Mouse (Mus musculus) heart, embryonic 10.5 days (tissue): ENCODE data around the gene Zfp51. TPM values are rescaled to one million over a fixed set of nuclear protein-coding genes. Genes with fewer than 3 reads are reported as not detected.
"Not testable (repeated sequence)": the region's sequence is repeated elsewhere in the genome, so short reads cannot be mapped to it uniquely, and the experiment has no call there.

Source experiments
- DNase-seq: peaks from one replicate; pipeline ENCODE4 v3.0.0-alpha.2; 2017; ENCODE audit warnings: low spot score
- H3K27ac ChIP-seq: fragments of 300-500 bp; sonication (generic); 2 replicates; pipeline ENCODE4 v1.5.1; 2016; ENCODE audit warnings: mild to moderate bottlenecking
- H3K27me3 ChIP-seq: fragments of 300-500 bp; sonication (generic); 2 replicates; pipeline ENCODE4 v1.6.1; 2016; ENCODE audit warnings: mild to moderate bottlenecking; ENCODE audit not compliant: poor library complexity, insufficient read depth, severe bottlenecking
- H3K36me3 ChIP-seq: fragments of 300-500 bp; sonication (generic); 2 replicates; pipeline ENCODE4 v1.6.1; 2016; ENCODE audit warnings: mild to moderate bottlenecking, moderate library complexity
- H3K4me1 ChIP-seq: fragments of 300-500 bp; sonication (generic); 2 replicates; pipeline ENCODE4 v1.6.1; 2016; ENCODE audit warnings: mild to moderate bottlenecking
- H3K4me3 ChIP-seq: fragments of 300-500 bp; sonication (generic); 2 replicates; pipeline ENCODE4 v1.5.1; 2016; ENCODE audit warnings: mild to moderate bottlenecking, moderate library complexity
- H3K9me3 ChIP-seq: fragments of 300-500 bp; sonication (generic); 2 replicates; pipeline ENCODE4 v1.6.1; 2016; ENCODE audit warnings: mild to moderate bottlenecking, moderate library complexity
- WGBS: fragments of 180-500 bp; shearing (Covaris S2); methylation state at CpG from one replicate; pipeline ENCODE4 v1.1.7; 2016; 5-methylcytosine and 5-hydroxymethylcytosine counted together
- polyA plus RNA-seq: library from polyadenylated mRNA; unstranded; fragments of >200 nt; fragmentation: Nextera tagmentation; extraction: Ambion mirVana; gene quantifications from 2 replicates; pipeline ENCODE4 v1.2.1, GENCODE M21; 2016

Gene Zfp51
- 13.2 and 14.1 TPM in 2 replicates for polyA plus RNA-seq

DNA sequence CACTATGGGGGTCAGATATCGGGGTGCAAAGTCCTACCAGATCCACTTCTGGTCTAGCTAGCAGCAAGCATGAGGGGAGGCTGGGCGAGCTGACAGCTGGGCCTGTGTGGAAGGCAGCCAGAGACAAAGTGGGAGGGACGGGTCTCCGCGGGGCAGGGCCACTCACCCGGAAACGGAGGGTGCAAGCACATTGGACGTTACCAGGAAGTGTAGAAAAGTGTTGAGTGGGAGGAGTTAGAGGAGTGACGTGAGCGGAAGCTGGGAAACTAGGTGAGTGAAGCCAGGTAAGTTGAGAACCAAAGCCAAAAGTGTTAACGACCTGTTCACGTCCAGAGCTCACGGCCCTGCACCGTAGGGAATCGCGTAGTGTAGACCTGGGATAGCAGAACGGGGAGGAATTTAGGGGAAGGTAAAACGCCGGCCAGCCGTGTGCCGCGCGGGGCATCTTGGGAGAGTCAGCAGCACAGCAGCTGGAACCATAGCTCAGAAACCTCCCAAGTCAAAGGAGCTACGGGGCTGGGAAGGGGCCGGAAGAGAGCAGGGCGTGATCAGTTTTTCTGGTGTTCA lies at the start of gene Zfp51:
Gene Zfp51, plus strand, starts transcription at position 237 of the 567 bp plus-strand sequence.
- peak; percentile 98 for DNase-seq
- WGBS = under 1% methylated on average over 26 of the region's 26 CpGs
- 0 out of 2 replicates have a peak, but pooled peaks cover 4% of the 10 kb centered on the region for H3K36me3 ChIP-seq

DNA sequence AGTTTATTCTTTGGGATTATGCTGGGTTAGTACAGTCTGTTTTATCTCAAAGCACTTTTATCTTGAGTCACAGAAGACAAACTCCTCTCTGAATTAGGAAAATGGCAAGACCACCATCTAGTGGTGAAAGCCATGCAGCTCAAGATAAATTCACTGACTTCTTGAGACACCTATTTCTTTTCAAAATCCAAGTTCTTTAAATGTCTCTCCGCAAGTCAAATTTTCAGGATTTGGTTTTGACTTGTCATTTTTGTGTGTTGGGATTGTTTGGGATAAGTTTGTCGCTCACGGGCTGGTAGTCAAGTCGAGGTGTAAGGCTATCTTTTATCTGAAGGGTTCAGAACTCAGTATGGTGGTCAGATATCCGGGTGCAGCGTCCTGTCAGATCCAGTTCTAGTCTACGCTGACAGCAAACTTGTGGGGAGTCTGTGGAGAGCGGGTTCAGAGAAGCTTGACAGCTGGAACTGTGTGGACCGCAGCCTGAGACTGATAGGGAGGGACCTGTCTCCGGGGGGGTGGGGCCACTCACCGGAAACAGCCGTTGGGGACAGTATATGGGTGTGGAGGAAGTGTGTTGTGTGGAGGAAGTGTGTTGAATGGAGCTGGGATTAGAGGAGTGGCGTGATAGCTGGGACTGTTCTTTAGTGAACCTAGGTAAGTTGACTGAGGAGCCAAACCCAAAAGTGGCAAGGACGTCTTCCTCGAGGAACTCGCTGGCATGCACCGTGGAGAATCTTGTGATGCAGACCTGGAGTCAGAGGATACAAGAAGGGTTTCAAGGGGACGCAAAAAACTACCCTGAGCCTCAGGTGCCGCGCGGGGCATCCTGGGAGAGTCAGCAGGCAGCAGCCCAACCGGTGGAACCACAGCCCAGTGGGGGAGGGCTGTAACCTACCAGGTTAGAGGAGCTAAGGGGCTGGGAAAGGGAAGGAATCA lies 27.2 kb upstream of the Zfp51 start, which contains the start of gene Zfp54:
Gene Zfp54, plus strand, starts transcription at position 564 of the 936 bp plus-strand sequence.
- Histone ChIP-seq H3K4me1 (peaks cover 6% of the 10 kb centered on the region), H3K9me3 (no peaks in the 10 kb centered on the region), H3K36me3 (no peaks in the 10 kb centered on the region), H3K27me3 (no peaks in the 10 kb centered on the region), H3K27ac (peak within 1 kb of the TSS; percentile 89), H3K4me3 (peak within 1 kb of the TSS; percentile 67)
- under 1% methylated on average over 22 of the region's 22 CpGs for WGBS
- peak; percentile 91 for DNase-seq

More for the DNA sequence above, at the start of gene Zfp51:
- Histone ChIP-seq H3K9me3 (no peaks in the 10 kb centered on the region), H3K27ac (peak within 1 kb of the TSS; percentile 88), H3K4me1 (peaks cover 6% of the 10 kb centered on the region; the same call in 1 of the 2 replicates), H3K27me3 (no peaks in the 10 kb centered on the region), H3K4me3 (peak within 1 kb of the TSS; percentile 73)

DNA sequence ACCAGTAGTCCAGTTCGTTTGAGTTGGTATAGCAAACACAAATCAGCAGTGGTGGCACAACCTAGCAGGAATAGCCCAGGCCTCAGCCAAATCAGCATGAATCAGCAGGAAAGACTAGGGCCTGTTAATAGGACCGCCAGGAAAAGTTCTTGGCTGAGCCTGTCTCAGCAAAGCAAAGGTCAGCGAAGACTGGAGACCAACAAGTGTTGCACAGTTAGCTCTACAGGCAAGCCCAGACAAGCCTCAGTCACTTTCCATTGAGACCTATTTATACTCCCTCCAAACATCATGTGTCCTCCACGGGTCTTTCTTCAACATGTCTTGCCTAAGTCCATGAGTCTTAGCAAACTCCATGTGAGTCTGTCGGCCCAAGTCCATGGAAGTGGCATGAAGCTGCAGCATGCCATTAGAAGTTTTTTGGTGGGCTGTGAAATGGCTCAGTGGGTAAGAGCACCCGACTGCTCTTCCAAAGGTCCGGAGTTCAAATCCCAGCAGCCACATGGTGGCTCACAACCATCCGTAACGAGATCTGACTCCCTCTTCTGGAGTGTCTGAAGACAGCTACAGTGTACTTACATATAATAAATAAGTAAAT lies 11.3 kb upstream of the Zfp51 start:
- WGBS = 77% methylated on average over 9 of the region's 9 CpGs

DNA sequence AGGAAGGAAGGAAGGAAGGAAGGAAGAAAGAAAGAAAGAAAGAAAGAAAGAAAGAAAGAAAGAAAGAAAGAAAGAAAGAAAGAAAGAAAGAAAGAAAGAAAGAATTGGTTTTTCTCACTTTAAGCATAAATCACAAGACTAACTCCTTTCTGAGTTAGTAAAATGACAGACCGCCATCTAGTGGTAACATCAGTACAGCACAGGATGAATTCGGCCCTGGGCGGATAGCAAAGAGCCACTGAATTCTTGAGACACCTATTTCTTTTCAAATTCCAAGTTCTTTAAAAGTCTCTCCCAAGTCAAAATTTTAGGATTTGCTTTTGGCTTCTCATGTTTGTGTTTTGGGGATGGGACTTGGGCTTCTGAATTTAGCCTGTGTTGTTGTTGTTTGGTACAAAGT lies 505 bp upstream of the Zfp51 start:
- peak overlapping the region; percentile 88 for H3K27ac ChIP-seq
- under 1% methylated on average over 3 of the region's 3 CpGs for WGBS
- peak; percentile 78 for DNase-seq

More for the DNA sequence above, 11.3 kb upstream of the Zfp51 start:
- not testable (repeated sequence) for H3K27ac ChIP-seq, DNase-seq, H3K9me3 ChIP-seq, H3K4me3 ChIP-seq, H3K4me1 ChIP-seq, H3K27me3 ChIP-seq, H3K36me3 ChIP-seq

DNA sequence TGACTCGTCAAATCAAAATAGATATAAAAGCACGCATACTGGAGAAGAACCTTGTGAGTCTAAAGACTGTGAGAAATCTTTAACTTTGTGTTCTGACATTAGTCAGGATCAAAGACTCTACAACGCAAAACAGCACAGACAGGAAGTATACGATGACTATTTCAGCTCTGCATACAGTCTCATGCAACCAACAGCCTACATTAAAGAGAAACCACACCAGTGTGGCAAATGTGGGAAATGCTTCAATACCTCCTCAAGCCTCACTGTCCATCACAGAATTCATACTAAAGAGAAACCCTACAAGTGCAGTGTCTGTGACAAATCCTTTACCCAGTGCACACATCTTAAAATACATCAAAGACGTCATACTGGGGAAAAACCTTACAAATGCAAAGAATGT lies 13.4 kb downstream of the Zfp51 start:
- Histone ChIP-seq H3K4me3 (no peak overlapping the region), H3K27me3 (no peaks in the 10 kb centered on the region), H3K9me3 (no peaks in the 10 kb centered on the region), H3K36me3 (peaks cover 53% of the 10 kb centered on the region), H3K27ac (no peak overlapping the region), H3K4me1 (no peaks in the 10 kb centered on the region)
- WGBS = 90% methylated on average over 5 of the region's 5 CpGs
- no peak for DNase-seq

More for the DNA sequence above, 505 bp upstream of the Zfp51 start:
- H3K9me3 ChIP-seq = no peaks in the 10 kb centered on the region
- H3K36me3 ChIP-seq = 0 out of 2 replicates have a peak, but pooled peaks cover 4% of the 10 kb centered on the region
- H3K27me3 ChIP-seq = no peaks in the 10 kb centered on the region
- H3K4me3 ChIP-seq = peak overlapping the region; percentile 73
- peaks cover 6% of the 10 kb centered on the region; the same call in 1 of the 2 replicates for H3K4me1 ChIP-seq

DNA sequence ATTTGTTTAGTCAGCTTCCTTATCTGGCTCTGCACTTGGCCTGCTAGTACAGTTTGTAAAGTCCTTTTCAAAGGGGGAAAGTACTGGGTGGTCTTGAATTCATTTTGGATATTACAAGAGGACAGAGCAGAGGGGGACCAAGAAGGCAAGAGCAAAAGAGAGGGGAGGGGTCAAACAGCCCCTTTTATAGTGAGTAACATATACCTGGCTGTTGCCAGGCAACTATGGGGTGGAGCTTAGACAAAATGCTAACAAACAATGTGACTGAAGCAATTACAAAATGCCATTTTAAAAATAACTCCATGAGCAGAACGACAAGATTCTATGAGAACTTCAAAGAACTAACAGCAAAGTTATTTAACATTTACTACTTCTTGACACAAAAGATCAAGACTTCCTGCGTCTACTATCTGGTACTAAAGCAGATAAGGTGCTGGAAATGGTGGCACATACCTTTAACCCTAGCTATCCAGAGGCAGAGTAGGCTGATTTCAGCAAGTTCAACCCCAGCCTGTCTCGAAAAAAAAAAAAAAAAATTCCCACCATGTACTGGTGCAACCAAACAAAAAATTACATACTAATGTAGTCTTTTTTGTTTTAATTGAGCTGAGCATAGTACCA lies 22.0 kb downstream of the Zfp51 start:
- Histone ChIP-seq H3K9me3 (no peaks in the 10 kb centered on the region), H3K4me1 (peaks cover 12% of the 10 kb centered on the region; the same call in 1 of the 2 replicates), H3K36me3 (no peaks in the 10 kb centered on the region), H3K4me3 (no peak overlapping the region), H3K27me3 (no peaks in the 10 kb centered on the region), H3K27ac (no peak overlapping the region)
- DNase-seq = no peak
- 46% methylated on average over 3 of the region's 3 CpGs for WGBS

DNA sequence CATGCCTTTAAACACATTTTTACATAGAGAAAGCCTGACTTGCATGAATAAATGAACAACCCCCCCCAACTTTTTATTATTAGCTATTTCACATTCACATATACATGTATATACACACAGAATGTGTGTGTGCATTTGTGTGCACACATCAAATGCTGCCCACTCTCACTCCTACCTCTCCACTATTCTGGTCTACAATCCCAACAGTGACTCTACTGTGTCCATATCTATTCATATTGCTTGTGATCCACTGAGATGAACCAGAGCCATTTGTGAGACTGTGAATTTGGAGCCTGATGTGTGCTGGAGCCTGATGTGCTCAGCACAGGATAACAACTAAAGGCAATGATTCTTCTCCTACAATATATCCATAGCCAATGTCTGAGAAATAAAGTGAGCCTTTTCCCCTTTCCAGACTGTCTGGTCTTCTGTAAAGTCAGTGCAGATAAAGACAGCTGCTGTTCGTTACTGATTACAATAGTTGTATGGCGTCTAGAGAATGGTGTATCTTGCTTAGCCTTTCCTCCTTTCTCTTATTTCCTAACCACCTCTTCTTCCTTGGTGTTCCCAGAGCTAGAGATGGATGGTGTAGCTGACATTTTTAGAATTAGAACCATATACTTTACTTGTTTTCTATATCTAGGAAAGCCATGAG lies 22.6 kb downstream of the Zfp51 start:
- H3K36me3 ChIP-seq = no peaks in the 10 kb centered on the region
- H3K9me3 ChIP-seq = no peaks in the 10 kb centered on the region
- 41% methylated on average over 2 of the region's 2 CpGs for whole genome bisulfite sequencing
- H3K4me1 ChIP-seq = peaks cover 12% of the 10 kb centered on the region; the same call in 1 of the 2 replicates
- H3K27me3 ChIP-seq = no peaks in the 10 kb centered on the region
- H3K4me3 ChIP-seq = no peak overlapping the region
- no peak for DNase-seq
- H3K27ac ChIP-seq = no peak overlapping the region

DNA sequence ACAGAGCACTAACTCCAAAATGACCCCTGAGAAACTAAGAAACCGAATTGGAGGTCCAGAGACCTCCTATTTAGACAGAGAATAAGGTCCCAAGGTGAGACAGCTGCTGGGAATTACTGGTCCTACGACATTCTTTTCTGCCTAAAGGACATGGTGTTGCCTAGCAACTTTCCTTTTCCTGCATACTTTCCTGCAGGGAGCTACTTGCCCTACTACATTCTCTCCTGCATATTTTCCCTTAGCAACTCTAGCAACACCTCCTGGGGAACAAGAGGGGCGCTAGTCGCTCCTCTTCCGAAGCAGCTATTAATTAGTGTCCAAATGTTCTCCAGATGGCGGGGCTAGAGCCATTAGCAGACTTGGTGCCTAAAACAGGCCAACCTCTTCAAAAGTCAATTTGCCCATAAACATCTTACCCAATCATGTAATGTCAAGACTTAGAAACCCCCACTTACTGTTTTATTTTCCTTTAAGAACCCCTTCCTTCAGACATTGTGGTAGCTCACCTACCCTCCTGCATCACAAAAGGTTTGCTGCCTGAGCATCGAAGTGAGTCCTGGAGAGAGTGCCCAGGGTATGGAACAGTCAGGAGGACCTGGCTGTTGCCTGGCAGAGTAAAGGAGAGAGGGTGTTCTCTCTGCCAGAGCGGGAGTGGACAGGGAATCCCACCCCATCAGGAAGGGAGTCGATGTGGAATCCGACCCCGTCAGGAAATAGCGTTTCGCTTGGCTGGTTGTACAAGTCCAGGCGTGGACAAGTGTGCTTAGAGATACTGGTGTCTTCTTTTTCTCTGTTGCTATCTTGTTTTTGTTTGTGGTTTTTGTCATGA lies 23.4 kb downstream of the Zfp51 start:
- 26% methylated on average over 14 of the region's 14 CpGs for WGBS
- no peaks in the 10 kb centered on the region for H3K27me3 ChIP-seq
- H3K4me1 ChIP-seq = peaks cover 12% of the 10 kb centered on the region; the same call in 1 of the 2 replicates
- no peak overlapping the region for H3K4me3 ChIP-seq
- no peaks in the 10 kb centered on the region for H3K9me3 ChIP-seq
- DNase-seq = no peak
- no peaks in the 10 kb centered on the region for H3K36me3 ChIP-seq
- H3K27ac ChIP-seq = no peak overlapping the region

DNA sequence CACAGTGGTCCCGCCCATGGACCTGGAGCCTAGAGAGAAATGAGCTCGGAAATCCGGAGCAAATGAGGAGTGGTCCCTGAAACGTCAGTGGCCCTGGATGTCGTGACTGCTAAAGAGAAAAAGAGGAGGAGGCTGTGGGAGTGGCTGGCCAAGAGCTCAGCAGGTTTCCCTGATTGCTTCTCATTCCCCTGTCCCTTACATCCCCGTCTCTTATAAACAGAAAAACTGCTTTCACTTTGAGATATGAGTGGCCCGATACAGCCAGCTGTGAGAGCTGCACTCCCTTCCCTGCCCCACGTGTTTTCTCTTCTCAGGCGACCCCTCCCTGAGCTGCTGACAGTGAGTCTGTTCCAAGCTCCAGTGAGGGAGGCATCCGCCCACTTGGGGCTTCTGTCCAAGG lies 24.6 kb downstream of the Zfp51 start:
- Histone ChIP-seq H3K4me3 (peak overlapping the region; percentile 24; the same call in 1 of the 2 replicates), H3K4me1 (peaks cover 12% of the 10 kb centered on the region; the same call in 1 of the 2 replicates)
- not testable (repeated sequence) for H3K27ac ChIP-seq, H3K36me3 ChIP-seq, H3K27me3 ChIP-seq, DNase-seq, H3K9me3 ChIP-seq
- WGBS = 11% methylated on average over 10 of the region's 10 CpGs

DNA sequence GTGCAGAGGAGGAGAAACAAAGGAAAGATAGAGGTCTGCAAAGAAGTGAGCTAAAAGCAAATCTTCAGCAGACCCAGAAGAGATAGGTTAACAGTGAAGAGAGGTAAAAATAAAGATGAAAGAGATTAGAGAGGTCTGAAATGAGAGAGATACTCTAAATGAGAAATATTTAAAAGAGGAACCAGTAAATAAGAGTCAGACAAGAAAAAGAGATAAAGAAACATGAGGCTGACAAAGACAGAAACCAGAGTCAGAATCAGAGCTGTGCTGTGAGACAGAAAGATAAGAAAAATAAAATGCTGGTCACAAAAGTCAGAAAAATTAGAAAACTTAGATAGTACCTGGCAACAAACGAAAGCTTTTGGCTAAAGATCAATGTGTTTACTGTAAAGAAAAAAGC lies 25.1 kb downstream of the Zfp51 start:
- not testable (repeated sequence) for H3K27me3 ChIP-seq, H3K36me3 ChIP-seq, DNase-seq, H3K9me3 ChIP-seq, H3K4me3 ChIP-seq, H3K27ac ChIP-seq
- WGBS = 71% methylated on average over 1 of the region's 1 CpGs
- peaks cover 12% of the 10 kb centered on the region; the same call in 1 of the 2 replicates for H3K4me1 ChIP-seq

DNA sequence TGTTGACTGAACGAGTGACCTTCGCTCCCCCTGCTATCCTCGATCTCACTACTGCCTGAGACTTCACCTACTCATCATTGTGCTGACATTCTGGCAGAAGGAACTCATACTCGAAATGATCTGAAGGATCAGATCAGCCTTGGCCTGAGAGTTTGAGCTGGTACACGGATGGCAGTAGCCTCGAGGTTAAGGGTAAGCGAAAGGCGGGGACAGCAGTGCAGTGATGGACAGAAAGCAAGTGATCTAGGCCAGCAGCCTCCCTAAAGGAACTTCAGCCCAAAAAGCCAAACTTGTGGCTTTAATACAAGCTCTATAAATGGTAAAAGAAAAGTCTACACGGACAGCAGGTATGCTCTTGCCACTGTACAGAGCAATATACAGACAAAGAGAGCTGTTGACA lies 26.2 kb downstream of the Zfp51 start:
- peaks cover 12% of the 10 kb centered on the region; the same call in 1 of the 2 replicates for H3K4me1 ChIP-seq
- not testable (repeated sequence) for H3K27ac ChIP-seq, H3K27me3 ChIP-seq, H3K9me3 ChIP-seq, DNase-seq, H3K4me3 ChIP-seq, H3K36me3 ChIP-seq
- 75% methylated on average over 5 of the region's 9 CpGs for WGBS
